Mouse (Mus musculus) inflammation-experienced regulatory T-cells (primary cell): ENCODE data around the gene Sec11a. TPM values are rescaled to one million over a fixed set of nuclear protein-coding genes. Genes with fewer than 3 reads are reported as not detected.

Source experiments
- polyA plus RNA-seq, 2 experiments: library from polyadenylated mRNA; unstranded; fragments of 100-300 nt; shearing (Covaris generic); gene quantifications; one replicate each; pipeline ENCODE4 v1.2.1; 2017

Sec11a gene
- 100 to 1,000 TPM; 294 to 382 TPM for polyA plus RNA-seq

DNA sequence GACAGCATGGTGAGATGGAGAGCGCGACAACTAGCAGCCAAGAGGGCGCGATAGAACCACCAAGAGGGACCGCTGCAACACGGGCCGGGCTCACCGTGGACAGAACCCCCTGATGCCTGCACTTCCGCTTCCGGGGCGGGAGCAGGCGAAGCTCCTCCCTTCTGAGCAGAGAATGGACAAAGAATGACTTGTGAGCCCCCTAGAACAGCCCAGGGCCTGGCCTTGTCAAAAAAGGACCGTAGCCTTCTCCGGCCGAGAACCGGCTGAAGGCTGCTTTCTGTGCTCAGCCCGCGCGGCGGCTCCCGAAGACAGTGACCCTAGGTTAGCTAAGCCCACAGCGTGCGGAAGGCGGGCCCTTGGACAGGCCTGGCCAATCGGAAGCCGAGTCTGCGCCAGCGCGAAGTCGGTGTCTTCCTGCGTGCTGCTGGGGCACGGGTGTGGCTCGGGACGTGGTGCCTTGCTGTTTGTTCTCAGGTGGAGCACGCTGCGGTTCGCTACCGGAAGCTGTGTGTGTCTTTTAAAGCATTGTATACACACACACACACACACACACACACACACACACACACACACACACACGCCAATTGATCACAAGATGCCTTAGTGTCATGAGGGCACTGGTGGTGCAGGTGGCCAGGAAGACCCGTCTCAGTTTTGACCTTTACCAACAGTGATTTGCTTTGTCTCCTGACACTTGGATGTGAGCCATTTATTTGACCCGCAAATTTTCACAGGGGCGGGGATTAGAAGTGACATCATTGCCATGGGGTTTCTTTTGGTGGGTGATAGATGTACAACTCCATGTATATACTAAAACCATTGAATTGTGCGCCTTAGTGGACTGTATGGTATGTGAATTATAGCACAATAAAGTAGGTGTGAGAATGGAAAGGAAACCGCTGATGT, at the start of gene Sec11a:
Gene Sec11a (minus strand): TSS at position 336 of the 906 bp plus-strand sequence.

DNA sequence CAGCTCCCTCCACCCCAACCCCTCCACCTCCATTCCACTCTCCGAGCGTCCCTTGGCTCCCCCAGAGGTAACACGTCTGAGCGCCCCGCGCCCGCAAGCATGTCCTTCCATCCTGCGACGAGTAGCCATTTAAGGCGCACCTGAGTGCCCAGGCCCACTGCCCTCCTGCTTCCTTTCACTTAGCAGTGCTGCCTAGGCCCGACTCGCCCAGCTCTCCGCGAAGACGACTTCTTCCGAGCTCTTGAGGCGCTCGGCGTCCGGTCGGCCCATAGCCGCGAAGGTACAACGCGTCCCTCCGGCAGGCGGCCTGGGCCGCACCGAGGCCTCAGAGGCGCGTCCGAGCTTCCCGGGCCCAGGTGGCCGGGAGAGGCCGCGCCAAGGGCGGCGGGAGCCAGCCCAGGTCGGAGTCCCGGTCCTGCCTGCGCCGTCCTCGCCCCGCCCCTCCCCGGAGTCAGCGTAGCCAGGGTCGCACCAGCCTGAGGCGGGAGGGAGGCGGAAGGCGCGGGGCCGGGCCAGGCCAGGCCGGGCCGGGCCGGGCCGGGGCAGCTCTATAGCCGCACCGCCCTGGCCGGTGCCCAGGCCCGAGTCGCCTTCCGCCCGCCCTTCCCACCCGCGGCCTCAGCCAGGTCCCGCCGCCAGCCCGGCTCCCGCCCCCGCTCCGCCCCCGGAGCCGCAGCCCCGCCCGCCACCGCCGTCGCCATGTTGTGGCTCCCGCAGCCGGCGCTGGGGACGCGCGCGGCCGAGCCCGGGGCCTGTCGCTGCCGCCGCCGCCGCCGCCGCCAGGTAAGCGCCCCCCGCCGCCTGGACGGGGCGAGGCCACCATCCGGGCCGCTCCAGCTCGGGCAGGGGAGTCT, 45.6 kb upstream of the Sec11a start, which contains the start of gene Zfp592:
Gene Zfp592 (plus strand): TSS at position 702 of the 854 bp plus-strand sequence.

DNA sequence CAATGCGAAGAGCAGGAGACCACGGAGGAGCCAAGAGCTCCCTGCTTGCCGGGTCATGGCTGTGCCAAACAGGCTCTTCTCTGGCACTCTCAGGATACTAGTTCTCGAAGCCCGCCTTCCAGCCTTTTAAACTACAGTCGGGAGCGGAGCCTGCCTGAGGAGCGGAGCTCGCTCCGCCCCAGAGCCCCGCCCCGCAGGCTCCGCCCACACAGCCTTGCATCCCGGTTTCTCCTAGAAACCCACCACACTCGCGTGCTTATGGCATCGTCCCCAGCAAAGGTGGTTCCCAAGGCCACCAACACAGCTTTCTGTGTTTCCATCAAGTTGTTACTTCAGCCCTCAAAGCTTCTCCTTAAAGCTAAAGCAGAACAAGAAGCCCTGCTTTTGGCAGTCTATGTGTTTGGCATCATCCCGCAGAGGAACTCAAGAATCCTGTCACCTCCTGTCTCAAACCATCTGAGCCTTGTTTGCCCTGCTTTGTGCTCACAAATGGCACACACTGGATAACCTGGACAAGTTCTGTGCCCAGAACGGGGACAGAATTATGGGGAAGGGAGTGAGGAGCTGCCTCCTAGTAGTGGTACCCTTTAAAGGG, 42.6 kb downstream of the Sec11a start, which contains the start of gene Nmb:
Gene Nmb (minus strand): TSS at position 156 of the 595 bp plus-strand sequence.

DNA sequence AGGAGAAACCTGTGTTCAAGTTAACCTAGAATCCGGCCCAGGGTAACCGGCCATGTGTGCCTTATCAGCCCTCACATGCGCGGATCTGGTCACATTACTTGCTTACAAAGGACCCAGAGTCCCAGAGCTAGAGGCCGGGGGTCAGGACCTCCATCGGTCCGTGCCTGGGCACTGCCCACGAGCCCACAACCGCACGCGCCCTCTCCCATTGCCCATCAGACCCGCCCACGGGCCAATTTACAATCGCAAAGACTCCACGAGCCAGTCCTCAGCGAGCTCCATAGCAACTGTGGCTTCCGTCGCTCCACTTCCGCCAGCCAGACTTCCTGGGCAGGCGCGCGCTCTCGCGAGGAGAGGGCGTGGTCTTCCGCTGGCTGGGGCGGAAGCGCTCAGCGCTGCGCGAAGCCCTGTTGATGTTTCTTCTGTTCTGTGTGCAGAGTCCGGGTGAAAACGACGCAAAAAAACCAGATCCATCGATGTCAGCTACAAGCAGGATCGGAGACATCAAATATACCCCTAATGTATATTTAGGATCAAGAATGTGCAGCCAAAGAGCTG, 46.6 kb downstream of the Sec11a start, which contains the start of gene Wdr73:
Gene Wdr73 (minus strand): TSS at position 326 of the 558 bp plus-strand sequence.

DNA sequence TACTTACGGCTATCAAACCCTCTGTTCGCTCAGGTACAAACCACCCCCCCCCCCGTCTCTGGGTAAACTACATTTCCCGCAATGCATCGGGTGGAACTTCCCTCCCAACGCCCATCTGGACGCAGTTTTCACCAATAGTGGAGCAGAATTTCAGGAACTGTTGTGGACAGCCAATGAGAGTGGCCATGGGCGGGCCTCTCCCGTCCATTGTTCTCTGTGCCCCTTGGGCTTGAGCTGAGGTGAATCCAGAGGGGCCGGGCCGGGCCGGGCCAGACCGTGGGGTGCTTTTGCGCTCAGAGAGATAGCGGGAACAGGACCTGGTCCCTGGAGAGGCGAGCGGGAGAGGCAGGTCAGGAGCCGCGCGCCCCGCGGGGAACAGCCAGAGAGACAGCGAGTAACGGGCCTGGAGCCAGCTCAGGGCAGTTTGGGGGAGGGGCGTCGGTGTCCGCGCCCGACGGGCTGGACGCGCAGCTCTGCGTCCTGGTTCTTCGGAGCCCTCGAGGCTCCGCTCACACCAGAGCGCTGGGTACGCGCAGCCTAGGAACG, 86.8 kb downstream of the Sec11a start, which contains the start of gene Zscan2:
Gene Zscan2 (plus strand): TSS at position 192 of the 546 bp plus-strand sequence.

Other genes starting within 250 kb of the Sec11a start
- gene Iqgap1, start 121.8 kb downstream of the Sec11a start, polyA plus RNA-seq = 100 to 1,000 TPM; 205 to 207 TPM
- gene Zscan2, start 86.9 kb downstream of the Sec11a start, polyA plus RNA-seq = 1 to 10 TPM; 1.5 to 1.8 TPM
- gene Wdr73, start 46.5 kb downstream of the Sec11a start, polyA plus RNA-seq = 10 to 100 TPM; 33.3 to 36.5 TPM
- 10 to 100 TPM; 43.1 to 61.7 TPM for gene Nmb, start 42.7 kb downstream of the Sec11a start, polyA plus RNA-seq
- gene Zfp592, start 45.9 kb upstream of the Sec11a start, polyA plus RNA-seq = 10 to 100 TPM; 63.0 to 84.8 TPM
- gene Alpk3, start 109.8 kb upstream of the Sec11a start, polyA plus RNA-seq = 1 to 10 TPM in 1 of 2 experiments, under 1 TPM in 1; 0.29 to 1.5 TPM
- under 1 TPM in 1 of 2 experiments, not detected in 1; 0.32 TPM for gene Slc28a1, start 167.0 kb upstream of the Sec11a start, polyA plus RNA-seq